Mouse (Mus musculus) stomach, postnatal 0 days (tissue): ENCODE measurements around the gene Lrch4.

Source experiments
- CTCF ChIP-seq: IDR thresholded peaks from 2 replicates; pipeline ENCODE4 v1.5.1; 2016; ENCODE audit warnings: antibody characterized with exemption, low read depth, mild to moderate bottlenecking, moderate library complexity
- EP300 ChIP-seq: optimal IDR thresholded peaks from 2 replicates; pipeline ENCODE3; 2016; ENCODE audit warnings: antibody characterized with exemption

DNA sequence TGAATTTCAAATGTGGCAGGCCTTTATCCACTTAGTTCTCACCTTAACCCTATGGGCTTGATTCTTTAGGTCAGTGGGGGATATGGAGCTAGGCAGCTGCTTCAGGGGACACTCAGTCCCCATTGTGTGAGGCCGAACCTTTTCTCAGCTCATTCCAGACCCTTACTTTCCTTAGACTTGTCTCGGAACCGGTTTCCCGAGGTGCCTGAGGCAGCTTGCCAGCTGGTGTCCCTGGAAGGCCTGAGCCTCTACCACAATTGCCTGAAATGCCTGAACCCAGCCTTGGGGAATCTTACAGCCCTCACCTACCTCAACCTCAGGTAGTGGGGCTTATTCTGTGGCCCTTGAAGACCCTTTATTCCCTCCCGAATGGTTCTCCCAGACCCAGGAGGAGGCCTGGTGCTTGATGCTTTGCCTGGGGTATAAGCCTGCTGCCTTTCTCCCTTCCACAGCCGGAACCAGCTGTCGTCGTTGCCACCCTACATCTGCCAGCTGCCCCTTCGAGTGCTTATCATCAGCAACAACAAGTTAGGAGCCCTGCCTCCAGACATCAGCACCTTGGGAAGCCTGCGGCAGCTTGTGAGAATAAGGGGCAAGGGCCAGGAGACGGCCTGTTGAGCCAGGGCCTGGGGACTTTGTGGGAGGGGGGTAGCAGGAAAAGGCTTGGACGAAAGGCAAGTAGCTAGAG lies 4.6 kb downstream of the Lrch4 start:
- TF ChIP-seq CTCF (no peak), EP300 (no peak)
